Mouse (Mus musculus): ENCODE measurements around the gene Kank3. TPM values are rescaled to one million over a fixed set of nuclear protein-coding genes. Genes with fewer than 3 reads are reported as not detected.

The Kank3 gene
- polyA plus RNA-seq (2012; ENCODE audit: low replicate concordance): 2.1 and 3.0 TPM in 2 replicates

DNA sequence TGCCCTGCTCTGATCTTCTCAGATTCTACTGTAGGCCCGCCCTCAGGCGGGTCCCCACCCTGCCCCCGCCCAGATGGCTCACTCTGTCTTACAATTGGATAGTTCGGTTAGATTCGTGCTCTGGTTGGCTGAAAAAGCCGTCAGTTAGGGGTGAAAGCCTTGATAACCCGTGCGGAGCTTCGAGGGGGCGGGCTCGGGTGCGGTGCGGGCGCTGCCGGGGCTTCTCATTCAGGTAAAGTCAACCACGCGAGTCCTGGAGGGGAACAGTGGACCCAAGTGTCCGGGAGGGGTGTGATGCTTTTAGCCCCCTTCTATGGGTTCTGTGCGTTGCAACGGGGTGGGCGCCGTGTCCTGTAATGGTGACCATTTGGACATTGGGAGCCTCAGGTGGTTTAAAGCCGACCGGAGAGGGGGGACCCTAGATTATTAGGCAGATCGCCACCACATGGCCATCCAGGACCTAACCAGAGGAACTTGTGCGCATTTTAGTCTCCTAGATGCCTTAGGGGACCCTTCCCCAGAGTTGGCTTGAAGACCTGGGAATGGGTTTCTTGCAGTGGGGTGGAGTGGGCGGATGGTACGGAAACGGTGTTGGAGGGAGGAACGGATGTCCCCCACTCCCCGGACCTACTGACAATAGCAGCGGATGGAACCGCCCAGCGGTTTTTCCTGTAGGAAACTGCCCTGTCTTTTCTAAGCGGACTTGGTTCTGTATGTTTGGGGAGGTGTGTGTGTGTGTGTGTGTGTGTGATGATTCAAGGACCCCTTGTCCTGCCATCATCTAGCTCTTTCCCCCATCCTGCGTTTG is at the start of gene Kank3:
Kank3 (plus strand) TSS at position 186 of the 808 bp plus-strand sequence.

DNA sequence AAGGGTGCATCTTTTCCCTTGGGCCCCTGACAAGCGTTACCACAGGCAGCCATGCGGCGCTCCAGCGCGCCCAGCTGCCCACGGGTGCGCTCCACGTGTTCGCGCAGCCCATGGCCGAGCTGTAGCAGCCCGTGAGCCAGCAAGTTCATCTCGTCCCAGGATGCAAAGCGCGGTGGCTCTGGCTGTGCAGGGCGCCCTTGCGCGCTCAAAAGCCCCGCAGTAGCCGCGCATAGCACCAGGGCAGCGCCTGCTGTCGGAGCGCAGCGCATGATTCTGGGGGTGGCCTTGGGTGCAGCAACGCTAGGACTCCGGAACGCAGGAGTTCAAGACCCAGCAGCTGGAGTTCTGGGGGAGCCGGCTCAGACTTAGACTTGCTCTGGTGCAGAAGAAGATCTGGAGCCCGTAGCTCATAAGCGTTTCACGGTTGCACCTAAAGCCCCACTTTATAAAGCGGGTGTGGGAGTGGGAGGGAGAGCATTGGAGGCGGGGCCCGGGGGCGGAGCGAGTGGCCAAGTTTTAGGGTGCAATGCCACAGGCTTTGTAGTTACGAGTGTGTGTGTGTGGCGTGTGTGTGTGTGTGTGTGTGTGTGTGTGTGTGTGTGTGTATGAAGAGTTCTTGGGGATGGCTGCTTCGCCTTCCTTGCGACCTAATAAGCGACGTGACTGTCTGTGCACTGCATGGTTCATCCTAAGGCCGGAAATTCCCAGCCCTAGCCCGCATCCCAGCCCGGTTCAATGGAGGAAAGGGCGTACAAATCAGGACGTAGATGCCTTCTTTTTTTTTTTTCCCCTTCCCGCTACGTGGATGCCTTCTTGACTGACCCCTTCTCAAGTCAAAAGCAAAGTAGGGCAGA is 29.0 kb upstream of the Kank3 start, which contains the start of gene Angptl4:
Angptl4 (minus strand) TSS at position 707 of the 854 bp plus-strand sequence.

DNA sequence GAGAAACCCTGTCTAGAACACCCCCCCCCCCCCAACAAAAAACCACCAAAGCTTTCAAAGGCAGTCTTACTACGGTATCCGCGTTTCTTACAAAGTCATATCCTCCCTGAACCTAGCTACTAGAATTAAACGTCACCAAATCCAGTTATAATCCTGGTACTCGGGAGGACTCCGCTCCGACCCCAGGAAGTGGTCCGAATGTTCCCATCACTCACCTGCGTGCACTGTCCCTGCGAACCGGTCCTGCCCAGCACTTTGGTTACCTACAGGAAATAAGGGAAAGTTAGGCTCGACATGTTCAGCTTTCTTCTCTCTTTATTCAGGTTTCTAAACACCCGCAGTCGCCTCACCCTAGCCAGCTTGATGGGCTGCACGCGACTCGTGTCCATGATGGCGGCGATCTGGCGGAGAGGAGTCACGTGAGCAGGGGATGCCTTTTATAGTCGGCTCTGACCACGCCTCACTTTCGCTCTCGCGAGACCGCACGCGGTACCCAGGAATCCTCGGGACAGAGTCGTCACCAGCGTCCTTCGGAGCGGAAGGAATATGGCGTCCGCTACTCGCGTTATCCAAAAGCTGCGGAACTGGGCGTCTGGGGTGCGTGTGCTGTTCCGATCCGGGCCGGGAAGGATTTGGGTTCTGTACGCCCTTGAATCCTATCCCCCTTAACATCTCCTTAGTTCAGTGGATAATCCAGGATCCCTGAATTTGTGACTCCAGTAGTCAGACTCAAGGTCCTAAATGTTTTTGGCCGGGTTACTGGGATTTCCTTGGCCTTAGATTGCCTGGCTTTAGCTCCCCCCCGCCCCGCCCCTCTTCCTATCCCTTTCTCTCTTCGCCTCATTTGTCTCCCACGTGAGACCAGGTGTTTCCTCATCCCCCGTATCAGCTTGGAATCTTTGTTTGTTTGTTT is 14.0 kb downstream of the Kank3 start, which contains the start of the genes Rps28 and Ndufa7:
Rps28 (minus strand) TSS at position 479 of the 913 bp plus-strand sequence.
Ndufa7 (plus strand) TSS at position 489 of the 913 bp plus-strand sequence.

DNA sequence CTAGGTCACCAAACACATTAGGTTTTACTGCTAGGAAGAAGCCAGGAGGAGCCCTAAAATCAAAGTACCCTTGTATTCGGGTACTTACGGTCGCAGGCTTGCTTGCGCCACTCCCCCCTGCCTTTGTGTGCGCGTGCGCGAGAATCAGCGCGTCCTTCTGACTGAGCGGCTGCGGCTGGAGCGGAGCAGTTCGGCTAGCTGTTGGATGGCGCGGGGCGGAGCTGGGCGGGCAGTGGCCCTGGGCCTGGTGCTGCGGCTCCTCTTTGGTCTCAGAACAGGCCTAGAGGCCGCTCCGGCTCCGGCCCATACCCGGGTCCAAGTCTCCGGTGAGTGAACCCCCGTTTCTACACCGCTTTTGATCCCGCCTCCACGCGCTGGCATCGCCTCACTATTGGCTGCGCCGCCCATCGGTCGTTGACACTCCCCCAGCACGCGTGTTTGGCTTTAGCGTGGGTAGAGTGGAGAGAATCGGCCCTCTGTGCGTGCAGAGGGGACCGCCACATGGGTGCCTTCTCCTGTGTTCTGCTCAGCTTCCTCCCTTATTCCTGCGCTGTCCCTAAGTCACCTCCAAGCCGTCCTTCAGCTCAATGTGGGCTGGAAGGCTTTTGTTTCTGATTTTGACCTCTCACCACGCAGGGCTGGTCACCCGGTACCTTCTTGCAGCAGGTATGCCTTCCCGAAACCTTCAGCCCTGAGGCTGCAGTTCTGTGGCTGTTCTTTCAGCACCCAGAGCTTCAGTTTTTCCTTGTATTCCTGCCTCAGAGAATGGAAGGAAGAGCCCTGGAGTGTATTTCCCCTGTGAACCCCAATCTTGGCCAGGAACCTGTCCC is 32.9 kb downstream of the Kank3 start, which contains the start of gene Cd320:
Cd320 (plus strand) TSS at position 126 of the 830 bp plus-strand sequence.

Other genes with a start within 250 kb of the Kank3 start
- 89.6 and 130 TPM in 2 replicates for gene Zfp414, start 181.4 kb upstream of the Kank3 start, polyA plus RNA-seq (2012; ENCODE audit: low replicate concordance)
- 0.98 TPM in 1 of 2 replicates, not detected in the other for gene Pram1, start 172.5 kb upstream of the Kank3 start, polyA plus RNA-seq (2012; ENCODE audit: low replicate concordance)
- 235 and 638 TPM in 2 replicates for gene Hnrnpm, start 123.7 kb upstream of the Kank3 start, polyA plus RNA-seq (2012; ENCODE audit: low replicate concordance)
- gene March2, start 91.8 kb upstream of the Kank3 start, polyA plus RNA-seq (2012; ENCODE audit: low replicate concordance): 32.8 and 113 TPM in 2 replicates
- 96.5 and 233 TPM in 2 replicates for gene Rab11b, start 50.0 kb upstream of the Kank3 start, polyA plus RNA-seq (2012; ENCODE audit: low replicate concordance)
- gene Angptl4, start 28.7 kb upstream of the Kank3 start, polyA plus RNA-seq (2012; ENCODE audit: low replicate concordance): 3.9 and 15.1 TPM in 2 replicates
- 128 and 1,150 TPM in 2 replicates for gene Rps28, start 14.0 kb downstream of the Kank3 start, polyA plus RNA-seq (2012; ENCODE audit: low replicate concordance)
- gene Ndufa7, start 14.1 kb downstream of the Kank3 start, polyA plus RNA-seq (2012; ENCODE audit: low replicate concordance): 623 and 660 TPM in 2 replicates
- gene Cd320, start 32.6 kb downstream of the Kank3 start, polyA plus RNA-seq (2012; ENCODE audit: low replicate concordance): 29.9 and 33.2 TPM in 2 replicates
- not detected in 2 replicates for gene Gm7029, start 63.3 kb downstream of the Kank3 start, polyA plus RNA-seq (2012; ENCODE audit: low replicate concordance)
- 74.4 and 87.4 TPM in 2 replicates for gene Kifc1, start 80.1 kb downstream of the Kank3 start, polyA plus RNA-seq (2012; ENCODE audit: low replicate concordance)
- not detected in 2 replicates for gene Platr17, start 94.6 kb downstream of the Kank3 start, polyA plus RNA-seq (2012; ENCODE audit: low replicate concordance)
- gene Daxx, start 98.9 kb downstream of the Kank3 start, polyA plus RNA-seq (2012; ENCODE audit: low replicate concordance): 28.6 and 32.1 TPM in 2 replicates
- 473 and 728 TPM in 2 replicates for gene Tapbp, start 105.4 kb downstream of the Kank3 start, polyA plus RNA-seq (2012; ENCODE audit: low replicate concordance)
- gene Zbtb22, start 105.4 kb downstream of the Kank3 start, polyA plus RNA-seq (2012; ENCODE audit: low replicate concordance): 60.2 and 119 TPM in 2 replicates
- gene Rgl2, start 119.0 kb downstream of the Kank3 start, polyA plus RNA-seq (2012; ENCODE audit: low replicate concordance): 141 and 230 TPM in 2 replicates
- gene Pfdn6, start 129.8 kb downstream of the Kank3 start, polyA plus RNA-seq (2012; ENCODE audit: low replicate concordance): 74.5 and 89.8 TPM in 2 replicates
- gene Wdr46, start 130.1 kb downstream of the Kank3 start, polyA plus RNA-seq (2012; ENCODE audit: low replicate concordance): 94.9 and 266 TPM in 2 replicates
- gene B3galt4, start 141.0 kb downstream of the Kank3 start, polyA plus RNA-seq (2012; ENCODE audit: low replicate concordance): 16.7 and 18.6 TPM in 2 replicates
- 51.6 and 65.2 TPM in 2 replicates for gene Vps52, start 145.3 kb downstream of the Kank3 start, polyA plus RNA-seq (2012; ENCODE audit: low replicate concordance)
- 29.1 and 64.5 TPM in 2 replicates for gene Rps18, start 145.5 kb downstream of the Kank3 start, polyA plus RNA-seq (2012; ENCODE audit: low replicate concordance)
- 253 and 752 TPM in 2 replicates for gene H2-K1, start 189.8 kb downstream of the Kank3 start, polyA plus RNA-seq (2012; ENCODE audit: low replicate concordance)
- gene Ring1, start 214.2 kb downstream of the Kank3 start, polyA plus RNA-seq (2012; ENCODE audit: low replicate concordance): 42.1 and 63.7 TPM in 2 replicates
- 50.7 and 105 TPM in 2 replicates for gene H2-Ke6, start 217.5 kb downstream of the Kank3 start, polyA plus RNA-seq (2012; ENCODE audit: low replicate concordance)
- gene Slc39a7, start 221.2 kb downstream of the Kank3 start, polyA plus RNA-seq (2012; ENCODE audit: low replicate concordance): 36.5 and 105 TPM in 2 replicates
- 269 and 299 TPM in 2 replicates for gene Rxrb, start 221.3 kb downstream of the Kank3 start, polyA plus RNA-seq (2012; ENCODE audit: low replicate concordance)
- 8.5 and 40.3 TPM in 2 replicates for gene Col11a2, start 228.9 kb downstream of the Kank3 start, polyA plus RNA-seq (2012; ENCODE audit: low replicate concordance)